Mouse (Mus musculus) embryonic fibroblast, embryonic 13.5 days (primary cell): ENCODE results near the gene Gm17651.

Experiments
- CTCF ChIP-seq: IDR thresholded peaks from 2 replicates; pipeline ENCODE4 v1.5.1; 2011; ENCODE audit warnings: mild to moderate bottlenecking, control low read depth, low read length, moderate library complexity, borderline replicate concordance; ENCODE audit not compliant: insufficient read depth
- POLR2A ChIP-seq: IDR thresholded peaks from 2 replicates; pipeline ENCODE4 v1.6.1; 2011; ENCODE audit warnings: low read depth, mild to moderate bottlenecking, control low read depth, low read length, moderate library complexity

DNA sequence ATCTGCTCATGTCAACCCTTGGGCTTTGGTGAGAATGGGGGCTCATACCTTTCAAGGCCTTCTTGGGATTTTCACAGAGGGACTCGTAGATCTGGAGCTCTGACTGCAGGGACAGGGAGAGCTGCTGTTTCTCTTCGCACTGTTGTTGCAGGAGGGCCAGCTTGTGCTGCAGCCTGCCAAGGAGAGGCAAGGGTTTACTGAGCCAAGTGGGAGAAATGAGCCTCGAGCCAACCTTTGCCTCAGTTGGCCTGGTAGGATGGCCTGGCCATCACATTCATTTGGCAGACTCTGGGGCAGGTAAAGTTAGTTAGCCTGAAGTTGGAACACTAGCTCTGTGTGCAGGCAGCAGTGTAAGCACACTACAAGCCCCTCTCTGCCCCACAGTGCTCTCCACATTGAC is 24.6 kb upstream of the Gm17651 start:
- TF ChIP-seq CTCF (no peak), POLR2A (no peak)
